Mouse (Mus musculus) limb, embryonic 11.5 days (tissue): ENCODE measurements at regions not wholly inside any gene's neighbourhood (a gene's known extent, or its start where the extent isn't known, plus 50 kb on each side); places are given as distances from the start of the nearest gene placed in this dataset.

Experiments used
- ATAC-seq: fragments of 200-750 bp; cut with Nextera tagmentation; 2 replicates; pipeline ENCODE4 v1.8.0; 2017; ENCODE audit warnings: low read depth; ENCODE audit not compliant: insufficient number of reproducible peaks, low FRiP score, low TSS enrichment
- DNase-seq: peaks from one replicate; pipeline ENCODE4 v3.0.0-alpha.2; 2015; ENCODE audit warnings: low spot score
- H3K27ac ChIP-seq: fragments of 300-500 bp; sonication (generic); replicated peaks from 2 replicates; pipeline ENCODE4 v1.5.1; 2014; ENCODE audit warnings: low read depth, mild to moderate bottlenecking, low read length
- H3K27me3 ChIP-seq: fragments of 300-500 bp; sonication (generic); 2 replicates; pipeline ENCODE4 v1.6.1; 2014; ENCODE audit warnings: mild to moderate bottlenecking, low read length, mixed read lengths; ENCODE audit not compliant: control insufficient read depth, insufficient read depth
- H3K36me3 ChIP-seq: fragments of 300-500 bp; sonication (generic); 2 replicates; pipeline ENCODE4 v1.6.1; 2014; ENCODE audit warnings: mild to moderate bottlenecking, low read length, moderate library complexity, mixed read lengths; ENCODE audit not compliant: control insufficient read depth, insufficient read depth
- H3K4me1 ChIP-seq: fragments of 300-500 bp; sonication (generic); 2 replicates; pipeline ENCODE4 v1.6.1; 2014; ENCODE audit warnings: low read length, mixed read lengths; ENCODE audit not compliant: control insufficient read depth, insufficient read depth
- H3K4me2 ChIP-seq: fragments of 300-500 bp; sonication (generic); 2 replicates; pipeline ENCODE4 v1.6.1; 2014; ENCODE audit warnings: low read depth, mild to moderate bottlenecking, moderate library complexity; ENCODE audit not compliant: severe bottlenecking
- H3K4me3 ChIP-seq: fragments of 300-500 bp; sonication (generic); 2 replicates; pipeline ENCODE4 v1.5.1; 2014; ENCODE audit warnings: low read depth, low read length
- H3K9ac ChIP-seq: fragments of 300-500 bp; sonication (generic); 2 replicates; pipeline ENCODE4 v1.6.1; 2014; ENCODE audit warnings: mild to moderate bottlenecking, low read length
- H3K9me3 ChIP-seq: fragments of 300-500 bp; sonication (generic); 2 replicates; pipeline ENCODE4 v1.6.1; 2016; ENCODE audit warnings: low read length; ENCODE audit not compliant: control insufficient read depth
- WGBS: fragments of 180-500 bp; shearing (Covaris S2); extraction: QIAGEN DNeasy Blood & Tissue Kit; methylation state at CpG from one replicate; pipeline ENCODE4 v1.1.7; 2014; 5-methylcytosine and 5-hydroxymethylcytosine counted together

DNA sequence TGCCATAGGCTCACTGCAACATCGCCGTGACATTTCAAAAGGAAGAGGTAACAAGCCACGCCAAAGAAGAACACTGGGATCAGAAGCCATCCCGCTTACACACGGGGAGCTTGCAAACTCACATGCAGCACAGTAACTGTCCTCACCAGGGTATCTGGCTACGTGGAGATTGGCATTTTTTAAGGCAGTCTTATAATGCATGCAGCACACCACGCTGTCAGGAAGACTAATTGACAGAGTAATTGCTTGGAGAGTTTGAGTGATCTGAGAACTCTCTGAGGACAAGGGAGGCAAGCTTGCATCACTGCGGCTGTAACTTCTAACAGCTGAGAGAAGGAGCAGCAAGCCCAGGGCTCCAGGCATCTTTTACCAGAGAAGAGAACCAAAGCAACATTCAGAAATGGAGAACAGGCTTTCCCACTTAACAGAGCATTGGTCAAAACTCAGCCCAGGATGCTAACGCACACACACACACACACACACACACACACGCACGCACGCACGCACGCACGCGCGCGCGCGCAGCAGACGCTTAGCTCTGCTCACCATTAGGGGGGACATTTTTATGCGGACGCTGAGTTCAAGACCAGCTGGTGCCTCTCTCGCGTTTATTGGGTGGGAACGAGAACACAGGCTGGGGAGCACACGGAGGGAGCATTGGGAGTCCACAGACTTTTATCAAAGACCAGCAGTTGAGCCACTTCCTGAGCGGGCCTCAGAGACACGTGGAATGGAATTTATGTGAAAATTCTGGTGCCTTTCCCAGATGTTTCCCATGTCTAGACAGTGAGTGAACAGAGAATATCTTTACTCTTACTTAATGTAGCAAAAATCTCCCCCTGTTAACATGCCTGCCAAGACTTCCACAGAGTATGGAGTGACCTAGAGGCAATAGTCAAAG, 66.6 kb downstream of the 1700129C05Rik start:
- Histone ChIP-seq H3K27ac (no peak overlapping the region), H3K9ac (no peak overlapping the region), H3K4me3 (no peak overlapping the region), H3K27me3 (no peaks in the 10 kb centered on the region), H3K9me3 (no peaks in the 10 kb centered on the region), H3K36me3 (no peaks in the 10 kb centered on the region), H3K4me1 (no peaks in the 10 kb centered on the region), H3K4me2 (peak overlapping the region; percentile 1; the same call in 1 of the 2 replicates)
- ATAC-seq: no peak
- peak; percentile 53 for DNase-seq
- 35% methylated on average over 29 of the region's 29 CpGs for WGBS

DNA sequence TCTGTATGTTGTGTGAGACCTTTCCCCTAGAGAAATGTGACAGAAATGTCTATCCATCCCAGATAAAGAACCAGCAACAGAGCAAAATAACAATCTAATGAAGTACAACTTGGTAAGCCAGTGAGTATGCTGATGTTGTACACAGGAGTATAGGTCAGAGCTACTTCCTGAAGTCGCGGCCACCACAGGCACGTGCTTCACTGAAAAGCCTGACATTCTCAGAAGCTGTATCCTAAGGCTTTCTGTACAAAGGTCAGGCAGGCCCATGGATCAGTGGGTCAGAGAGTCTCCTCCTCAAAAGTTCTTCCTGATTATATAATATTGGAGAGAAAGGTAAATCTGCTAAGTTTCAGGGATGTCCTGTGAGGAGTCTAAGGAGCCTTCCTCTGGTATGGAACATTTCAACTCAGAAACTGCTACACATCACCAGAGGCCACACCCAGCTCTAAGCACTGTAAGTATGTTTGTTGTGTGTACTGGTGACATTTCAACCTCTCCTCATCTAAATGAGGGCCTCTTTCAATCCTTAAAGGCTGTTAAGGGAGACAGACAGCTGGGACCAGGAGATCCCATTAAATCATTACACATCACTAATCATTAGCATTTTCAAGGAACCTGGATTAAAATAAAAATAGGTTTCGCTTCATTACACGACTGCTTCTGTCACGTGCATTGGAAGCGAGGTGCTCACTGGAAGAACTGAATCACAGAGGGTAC, 70.2 kb downstream of the 1700129C05Rik start:
- no peaks in the 10 kb centered on the region for H3K36me3 ChIP-seq

GRCm38 (mm10) chr14:59070056-59070455, 72.6 kb downstream of the 1700129C05Rik start:
- no peak overlapping the region for H3K4me2 ChIP-seq
- no peak overlapping the region for H3K9ac ChIP-seq
- WGBS: 89% methylated on average over 2 of the region's 2 CpGs
- H3K4me1 ChIP-seq: no peaks in the 10 kb centered on the region
- H3K27me3 ChIP-seq: no peaks in the 10 kb centered on the region
- DNase-seq (no peak), ATAC-seq (no peak)
- no peak overlapping the region for H3K27ac ChIP-seq
- no peak overlapping the region for H3K4me3 ChIP-seq
- no peaks in the 10 kb centered on the region for H3K9me3 ChIP-seq
- H3K36me3 ChIP-seq: no peaks in the 10 kb centered on the region

More for the DNA sequence above, 70.2 kb downstream of the 1700129C05Rik start:
- H3K9ac ChIP-seq: no peak overlapping the region
- 90% methylated on average over 7 of the region's 7 CpGs for WGBS
- DNase-seq: no peak
- H3K4me1 ChIP-seq: no peaks in the 10 kb centered on the region
- H3K4me2 ChIP-seq: no peak overlapping the region
- H3K9me3 ChIP-seq: no peaks in the 10 kb centered on the region
- no peaks in the 10 kb centered on the region for H3K27me3 ChIP-seq
- no peak overlapping the region for H3K27ac ChIP-seq
- H3K4me3 ChIP-seq: no peak overlapping the region
- no peak for ATAC-seq

DNA sequence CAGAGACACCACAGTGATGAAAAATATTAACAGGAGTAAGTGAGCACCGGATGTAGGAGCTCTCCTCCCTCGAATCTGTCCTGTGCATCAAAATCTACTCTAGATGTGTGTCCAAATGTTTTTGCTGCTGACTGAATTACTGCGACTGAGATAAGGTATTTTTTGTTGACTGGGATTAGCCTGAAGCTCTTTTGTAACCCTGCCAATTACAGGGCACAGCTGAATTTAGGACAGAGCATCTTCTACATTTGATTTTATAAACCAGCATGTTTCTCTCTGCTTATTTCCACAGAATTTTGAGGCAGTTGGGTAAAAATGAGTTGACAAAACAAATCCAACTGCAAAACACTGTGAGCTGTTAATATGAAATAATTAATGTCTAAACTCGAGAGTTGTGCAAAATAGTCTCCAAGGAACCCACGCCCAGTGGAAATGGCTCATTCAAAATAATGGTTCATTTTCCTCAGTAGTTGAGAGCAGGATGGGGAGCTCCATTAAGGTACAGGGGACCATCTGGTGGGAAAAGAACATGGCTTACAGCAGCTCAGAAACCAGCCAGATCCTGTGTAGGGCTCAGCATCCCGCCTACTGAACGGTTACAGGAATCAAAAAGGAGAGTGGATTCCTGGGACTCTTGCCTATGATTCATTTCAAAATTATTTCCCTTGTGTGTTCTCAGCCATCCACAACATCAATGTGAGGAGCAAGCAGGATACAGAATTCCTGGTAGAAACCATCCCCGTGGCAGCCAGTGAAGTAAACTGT, 76.1 kb downstream of the 1700129C05Rik start:
- Histone ChIP-seq H3K36me3 (no peaks in the 10 kb centered on the region), H3K27ac (no peak overlapping the region), H3K9me3 (no peaks in the 10 kb centered on the region), H3K9ac (no peak overlapping the region), H3K4me1 (no peaks in the 10 kb centered on the region), H3K4me2 (no peak overlapping the region), H3K4me3 (no peak overlapping the region), H3K27me3 (no peaks in the 10 kb centered on the region)
- no peak for DNase-seq
- 85% methylated on average over 8 of the region's 8 CpGs for WGBS
- ATAC-seq: no peak

DNA sequence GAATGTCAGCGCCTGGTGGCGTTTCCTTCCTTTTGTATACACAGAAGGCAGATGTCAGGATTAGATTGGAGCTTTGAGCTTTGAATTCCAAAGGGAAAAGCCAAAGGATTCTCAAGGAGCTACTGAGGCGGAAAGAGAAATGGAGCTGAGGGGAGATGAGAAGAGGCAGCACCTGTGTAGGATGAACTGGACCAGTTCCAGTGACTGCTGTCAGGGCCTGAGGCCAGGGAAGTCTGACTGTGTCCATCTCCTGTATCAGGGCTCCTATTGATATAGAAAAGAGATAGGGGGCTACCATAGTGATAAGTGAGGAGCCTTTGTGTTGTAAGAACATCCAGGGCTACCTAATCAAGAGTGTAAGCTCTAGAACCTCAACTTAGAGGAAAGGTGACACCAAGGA, 79.5 kb downstream of the 1700129C05Rik start:
- no peak for DNase-seq
- no peak overlapping the region for H3K4me2 ChIP-seq
- H3K4me1 ChIP-seq: no peaks in the 10 kb centered on the region

GRCm38 (mm10) chr14:59056832-59057231, 85.9 kb downstream of the 1700129C05Rik start:
- H3K27me3 ChIP-seq: no peaks in the 10 kb centered on the region
- H3K4me3 ChIP-seq: no peak overlapping the region
- H3K9me3 ChIP-seq: no peaks in the 10 kb centered on the region
- WGBS: 92% methylated on average over 3 of the region's 3 CpGs
- H3K9ac ChIP-seq: no peak overlapping the region
- DNase-seq (no peak), ATAC-seq (no peak)
- H3K4me1 ChIP-seq: no peaks in the 10 kb centered on the region
- H3K36me3 ChIP-seq: no peaks in the 10 kb centered on the region
- no peak overlapping the region for H3K4me2 ChIP-seq
- no peak overlapping the region for H3K27ac ChIP-seq

More for the DNA sequence above, 79.5 kb downstream of the 1700129C05Rik start:
- Histone ChIP-seq H3K9ac (no peak overlapping the region), H3K27me3 (no peaks in the 10 kb centered on the region), H3K36me3 (no peaks in the 10 kb centered on the region), H3K9me3 (no peaks in the 10 kb centered on the region), H3K27ac (no peak overlapping the region), H3K4me3 (no peak overlapping the region)
- ATAC-seq: no peak
- 90% methylated on average over 3 of the region's 3 CpGs for WGBS

DNA sequence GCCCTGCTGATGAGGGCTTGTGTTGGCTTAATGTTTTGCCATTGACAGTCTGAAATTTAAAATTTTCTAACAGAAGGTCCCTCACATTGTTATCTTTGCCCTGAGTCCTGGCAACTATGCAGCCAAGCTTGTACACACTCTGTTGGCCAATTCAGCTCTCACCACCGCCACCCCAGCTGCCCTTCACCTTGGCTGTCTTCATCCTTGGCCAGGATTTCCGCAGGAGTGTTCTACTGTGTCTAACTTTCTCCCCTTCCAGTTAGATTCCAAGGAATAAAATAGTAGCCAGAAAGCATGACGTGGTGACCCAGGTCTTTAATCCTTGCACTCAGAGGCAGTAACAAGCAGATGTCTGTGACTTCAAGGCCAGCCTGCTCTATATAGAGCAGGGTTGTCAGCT, 87.4 kb downstream of the 1700129C05Rik start:
- ATAC-seq (no peak), DNase-seq (no peak)
- WGBS: 90% methylated on average over 3 of the region's 3 CpGs
- no peak overlapping the region for H3K4me2 ChIP-seq
- H3K9me3 ChIP-seq: no peaks in the 10 kb centered on the region
- no peaks in the 10 kb centered on the region for H3K27me3 ChIP-seq
- no peak overlapping the region for H3K9ac ChIP-seq
- no peak overlapping the region for H3K27ac ChIP-seq
- no peak overlapping the region for H3K4me3 ChIP-seq
- no peaks in the 10 kb centered on the region for H3K36me3 ChIP-seq
- H3K4me1 ChIP-seq: no peaks in the 10 kb centered on the region

DNA sequence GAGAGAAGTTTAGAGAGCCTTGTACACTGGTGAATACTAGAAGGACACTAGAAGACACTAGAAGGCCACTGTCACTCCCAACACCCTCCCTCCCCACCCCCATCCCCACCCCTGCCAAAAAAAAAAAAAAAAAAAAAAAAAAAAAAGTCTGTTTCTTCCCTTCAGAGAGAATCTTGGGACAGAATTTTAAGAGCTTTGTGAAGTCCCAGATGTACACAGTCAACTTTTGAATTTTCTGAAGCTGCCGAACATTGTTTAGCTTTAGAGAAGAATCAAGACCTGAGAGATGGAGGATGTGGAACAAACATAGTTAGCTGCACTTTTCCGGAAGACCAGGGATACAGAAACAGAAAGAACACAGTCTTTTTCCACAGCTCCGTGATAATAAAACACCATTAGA, 90.3 kb downstream of the 1700129C05Rik start:
- WGBS: 86% methylated on average over 3 of the region's 3 CpGs
- no peak overlapping the region for H3K4me2 ChIP-seq
- H3K27me3 ChIP-seq: no peaks in the 10 kb centered on the region

More for the DNA sequence above, 90.3 kb downstream of the 1700129C05Rik start:
- H3K27ac ChIP-seq: no peak overlapping the region
- H3K36me3 ChIP-seq: no peaks in the 10 kb centered on the region
- H3K4me3 ChIP-seq: no peak overlapping the region
- no peak for ATAC-seq
- DNase-seq: no peak
- no peak overlapping the region for H3K9ac ChIP-seq
- no peaks in the 10 kb centered on the region for H3K9me3 ChIP-seq
- H3K4me1 ChIP-seq: no peaks in the 10 kb centered on the region
